Mouse (Mus musculus) thymus, postnatal 0 days (tissue): Measurements from ENCODE around the gene Asic4. TPM values are rescaled to one million over a fixed set of nuclear protein-coding genes. Genes with fewer than 3 reads are reported as not detected.

ENCODE experiments used
- DNase-seq: peaks from one replicate; pipeline ENCODE4 v3.0.0-alpha.2; 2015; ENCODE audit warnings: low spot score
- polyA plus RNA-seq: library from polyadenylated mRNA; unstranded; fragments of >200 nt; fragmentation: Nextera tagmentation; extraction: Ambion mirVana; gene quantifications from 2 replicates; pipeline ENCODE4 v1.2.1, GENCODE M21; 2015

Asic4 gene
- polyA plus RNA-seq, 1 experiment from 2014 or later, result not detected

DNA sequence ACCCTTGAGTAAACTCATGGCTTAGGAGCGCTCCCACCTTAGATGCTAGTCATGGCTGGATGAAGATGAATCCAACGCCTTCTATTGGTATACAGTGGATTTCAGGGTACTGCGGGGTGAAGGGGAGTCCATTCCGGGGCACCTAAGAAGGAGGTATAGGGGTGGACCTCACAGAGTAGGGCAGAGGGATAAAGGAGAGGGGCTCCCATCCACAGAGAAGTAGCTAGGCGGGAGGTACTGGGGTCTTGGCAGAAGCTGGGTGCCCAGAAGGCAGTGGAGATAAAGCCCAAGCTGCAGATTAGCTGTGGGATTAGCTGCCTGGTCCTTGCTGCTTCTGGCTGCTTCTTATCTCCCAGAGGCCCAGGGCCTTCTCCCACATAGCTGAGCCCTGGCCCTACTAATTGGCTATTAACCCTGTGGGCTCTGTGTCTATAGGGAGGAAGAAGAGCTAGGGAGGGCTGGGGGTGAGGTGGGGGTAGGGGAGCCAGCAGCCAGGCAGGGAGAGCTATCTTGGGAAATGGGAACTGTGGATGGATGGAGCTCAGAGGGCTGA is 13.5 kb downstream of the Asic4 start:
- DNase-seq, result no peak

DNA sequence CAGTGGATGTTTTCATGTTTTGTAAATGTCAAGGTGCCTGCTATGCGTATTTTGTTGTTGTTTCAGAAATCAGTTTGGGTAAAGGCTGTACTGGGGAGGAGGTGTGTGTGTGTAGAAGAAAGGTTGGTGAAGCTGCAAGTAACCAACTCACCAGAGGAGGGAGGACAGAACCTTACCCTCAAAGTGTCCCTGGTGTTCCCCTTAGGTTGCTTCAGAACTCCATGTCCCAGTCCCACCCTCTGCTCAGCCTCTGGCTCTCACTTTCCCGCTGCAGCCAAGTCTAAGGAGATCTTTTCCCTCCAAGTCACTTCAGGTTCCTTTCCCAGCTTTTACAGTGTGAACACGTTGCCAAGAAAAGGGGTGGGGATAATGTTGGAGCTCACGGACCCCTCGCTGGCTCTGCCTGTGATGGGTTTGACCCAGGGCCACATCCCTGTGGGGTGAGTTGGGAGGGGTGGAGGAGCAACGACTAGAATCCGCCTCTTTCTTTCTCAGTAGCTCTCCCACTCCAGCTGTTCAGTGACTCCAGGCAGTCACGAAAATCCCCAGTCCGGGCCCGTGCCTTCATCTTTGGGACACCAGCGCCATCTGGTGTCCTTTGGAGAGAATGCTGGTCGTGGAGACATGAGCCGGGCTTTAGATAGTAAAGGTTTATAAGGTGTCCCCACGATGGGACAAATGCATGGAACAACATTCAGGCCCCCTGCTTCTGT is 17.1 kb downstream of the Asic4 start:
- peak; percentile 73 for DNase-seq

DNA sequence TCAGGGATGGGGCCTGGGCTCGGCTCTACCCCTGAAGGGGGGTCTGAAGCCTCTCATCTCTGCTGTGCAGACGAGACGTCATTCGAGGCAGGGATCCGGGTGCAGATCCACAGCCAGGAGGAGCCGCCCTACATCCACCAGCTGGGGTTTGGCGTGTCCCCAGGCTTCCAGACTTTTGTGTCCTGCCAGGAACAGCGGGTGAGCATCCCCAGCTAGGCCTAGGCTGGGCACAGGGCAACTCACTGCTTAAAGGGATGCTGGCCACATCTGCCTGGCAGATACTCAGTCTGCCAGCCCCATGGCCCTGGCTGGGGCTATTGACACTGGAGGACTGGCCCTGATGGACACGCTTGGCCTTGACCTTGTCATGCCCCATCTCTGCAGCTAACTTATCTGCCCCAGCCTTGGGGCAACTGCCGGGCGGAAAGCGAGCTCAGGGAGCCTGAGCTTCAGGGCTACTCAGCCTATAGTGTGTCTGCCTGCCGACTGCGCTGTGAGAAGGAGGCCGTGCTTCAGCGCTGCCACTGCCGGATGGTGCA is 19.1 kb downstream of the Asic4 start:
- DNase-seq, result no peak

DNA sequence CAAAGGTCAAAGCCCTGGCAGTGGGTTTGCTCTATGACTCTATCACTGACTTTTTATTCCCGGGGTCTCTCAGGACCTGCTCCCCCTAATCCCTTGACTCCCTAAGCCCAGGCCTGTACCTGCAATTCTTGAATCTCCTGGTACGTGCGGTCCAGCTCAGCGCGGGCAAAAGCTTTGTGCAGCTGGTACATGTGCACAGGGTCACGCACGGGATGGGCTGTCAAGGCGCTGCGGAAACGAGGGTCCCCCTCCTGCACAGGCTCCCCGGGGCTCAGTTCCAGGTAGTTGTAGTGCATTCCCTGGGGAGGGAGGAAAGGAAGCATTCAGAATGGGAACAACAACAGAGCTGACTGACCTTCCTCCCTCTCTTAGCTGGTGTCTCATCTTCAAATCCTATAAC is 26.2 kb downstream of the Asic4 start:
- no peak for DNase-seq

DNA sequence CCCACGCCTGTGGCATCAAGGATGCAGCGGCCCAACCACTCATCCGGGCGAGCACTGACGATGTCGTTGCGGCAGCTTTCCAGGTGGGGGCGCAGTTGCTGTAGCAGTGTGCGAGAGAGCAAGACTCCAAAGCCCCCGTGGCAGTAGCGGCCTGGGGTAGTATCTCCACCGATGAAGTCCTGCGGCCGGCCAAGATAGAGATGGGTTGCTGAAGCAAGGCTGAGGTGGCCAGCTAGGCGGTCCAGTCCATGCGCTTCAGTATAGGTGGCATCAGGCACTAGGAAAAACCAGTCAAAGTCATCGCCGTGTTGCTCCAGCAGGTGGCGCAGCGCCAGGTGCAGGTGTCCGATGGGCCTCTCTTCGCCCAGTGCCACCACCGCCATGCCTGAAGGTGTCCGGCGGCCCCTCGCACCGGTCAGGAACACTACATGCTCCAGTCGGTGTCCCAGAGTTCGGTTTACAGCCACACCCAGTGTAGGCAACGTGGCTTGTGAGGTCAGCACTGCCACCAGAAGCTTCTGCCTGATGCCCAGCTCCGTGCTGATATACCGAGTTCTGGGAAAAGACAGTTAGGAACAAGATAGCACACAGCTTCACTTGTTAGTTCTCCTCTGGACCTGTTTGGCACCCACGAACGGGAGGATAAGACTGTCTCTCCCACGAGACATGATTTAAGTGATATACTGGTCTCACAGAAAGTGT is 27.2 kb downstream of the Asic4 start:
- DNase-seq, result peak; percentile 65

DNA sequence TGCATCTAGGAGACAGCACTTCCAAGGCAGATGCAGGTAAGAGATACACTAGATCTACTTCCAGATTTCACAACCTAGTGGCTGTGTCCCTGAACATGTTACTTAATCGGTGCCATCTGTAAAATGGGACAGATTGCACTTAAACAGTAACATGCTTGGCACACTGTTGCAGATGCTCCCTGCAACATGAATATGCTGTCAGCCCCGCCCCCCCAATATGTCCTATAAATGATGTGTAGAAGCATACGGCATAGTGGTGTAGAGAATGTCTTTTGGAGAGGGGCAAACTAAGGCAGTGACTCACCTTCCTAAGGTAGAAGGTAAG is 27.7 kb downstream of the Asic4 start:
- DNase-seq, result no peak

DNA sequence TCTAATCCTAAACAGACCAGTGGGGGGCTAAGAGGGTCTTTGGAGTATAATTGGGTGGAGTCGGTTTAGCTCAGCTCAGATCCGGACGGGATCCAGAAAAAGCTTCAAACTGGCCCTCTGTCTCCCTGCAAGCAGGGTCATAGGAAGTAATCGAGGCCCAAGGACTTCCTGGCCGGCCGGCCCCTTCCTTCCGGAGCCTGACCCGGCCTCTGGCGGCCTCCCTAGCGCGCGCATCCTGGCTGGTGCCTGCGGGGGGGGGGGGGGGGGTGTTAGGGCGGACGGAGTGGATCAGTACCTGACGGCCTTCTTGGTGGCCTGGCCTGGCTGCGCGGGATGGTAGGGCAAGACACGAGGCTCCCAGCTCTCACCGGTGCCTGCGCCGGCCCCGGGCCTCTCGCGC is 28.3 kb downstream of the Asic4 start:
- DNase-seq, result no peak

DNA sequence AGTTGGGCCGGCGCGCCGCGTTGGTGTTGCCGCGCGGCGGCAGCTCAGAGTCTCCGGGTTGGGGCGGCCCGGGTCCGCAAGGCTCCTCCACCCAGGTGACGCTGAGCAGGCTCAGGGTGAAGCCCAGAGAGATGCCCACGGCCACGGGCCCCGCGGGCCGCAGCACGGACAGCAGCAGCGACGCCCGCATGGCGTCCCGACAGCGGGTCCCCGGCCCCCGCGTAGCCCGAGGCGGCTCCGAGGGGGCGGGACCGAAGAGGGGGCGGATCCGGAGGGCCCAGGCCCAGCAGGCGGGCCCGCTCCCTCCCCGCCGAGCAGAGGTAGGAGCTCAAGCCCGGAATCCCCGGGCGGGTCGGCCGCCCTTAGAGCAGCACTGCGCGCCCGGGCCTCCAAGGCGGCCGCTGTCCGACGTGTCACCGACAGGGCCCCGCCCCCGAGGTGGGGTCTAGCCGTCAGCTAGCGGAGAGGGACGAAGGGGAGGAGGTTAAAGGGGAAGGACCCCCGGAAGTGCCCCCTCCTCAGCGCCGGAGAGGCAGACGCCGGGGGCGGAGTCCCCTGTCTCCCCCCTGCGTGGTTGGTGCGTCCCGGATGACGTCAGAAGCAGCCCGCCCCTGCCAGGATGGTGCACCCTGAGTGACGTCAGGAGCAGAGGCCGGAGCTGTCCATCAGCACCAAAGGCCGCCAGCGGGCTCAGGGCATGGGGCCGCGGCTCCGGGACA is 28.8 kb downstream of the Asic4 start, which contains the start of the genes Chpf and Tmem198:
Chpf (minus strand) TSS at position 392 of the 719 bp plus-strand sequence.
Tmem198 (plus strand) TSS at position 617 of the 719 bp plus-strand sequence.
- peak; percentile 93 for DNase-seq

DNA sequence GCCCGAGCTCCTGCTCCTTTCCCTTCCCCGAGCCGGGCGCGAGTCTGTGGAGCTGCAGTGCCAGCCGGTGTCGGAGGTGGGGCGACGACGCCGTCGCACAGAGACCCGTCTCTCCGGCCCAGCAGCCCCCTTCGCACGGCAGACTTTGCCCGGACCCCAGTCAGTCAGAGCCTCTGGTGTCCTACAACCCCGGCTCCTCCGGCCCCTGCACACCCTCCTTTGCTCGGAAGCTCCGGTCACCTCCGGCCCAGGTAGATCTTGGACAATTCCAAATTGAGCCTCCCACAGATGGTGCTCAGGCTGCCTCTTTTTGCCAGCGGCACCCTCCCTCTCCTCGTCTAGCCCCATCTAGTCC is 29.4 kb downstream of the Asic4 start:
- DNase-seq, result no peak

DNA sequence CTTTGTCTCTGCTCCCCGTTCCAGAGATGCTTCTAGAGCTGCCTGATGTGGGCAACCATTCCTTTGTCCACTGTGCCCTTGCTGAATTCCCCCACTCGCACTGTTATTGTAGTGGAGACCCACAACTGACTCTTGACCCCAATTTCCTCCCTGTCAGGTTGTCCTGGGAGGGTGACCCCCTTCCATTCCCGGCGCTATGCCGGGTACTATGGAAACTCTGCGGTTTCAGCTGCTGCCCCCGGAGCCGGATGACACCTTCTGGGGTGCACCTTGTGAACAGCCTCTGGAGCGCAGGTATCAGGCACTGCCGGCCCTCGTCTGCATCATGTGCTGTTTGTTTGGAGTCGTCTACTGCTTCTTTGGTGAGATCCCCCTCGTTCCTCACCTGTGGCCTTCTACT is 29.8 kb downstream of the Asic4 start:
- no peak for DNase-seq

DNA sequence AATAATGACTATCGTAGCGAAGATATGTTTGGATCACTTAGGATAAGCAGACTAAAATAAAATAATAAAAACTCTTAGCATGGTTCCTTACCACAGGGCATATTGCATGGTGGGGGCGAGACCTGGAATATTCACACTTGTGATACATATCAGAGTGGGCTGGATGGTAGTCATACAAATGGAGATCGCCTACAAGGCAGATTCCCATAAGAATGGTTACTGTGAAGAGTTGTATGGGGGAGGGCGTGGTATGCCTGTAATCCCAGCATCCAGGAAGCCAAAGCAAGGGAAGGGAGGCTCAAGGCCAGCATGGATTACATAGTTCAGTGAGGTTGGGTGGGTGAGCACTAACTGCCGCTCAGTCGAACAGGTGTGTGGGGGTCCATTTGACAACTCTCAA is 30.5 kb downstream of the Asic4 start:
- DNase-seq, result no peak

DNA sequence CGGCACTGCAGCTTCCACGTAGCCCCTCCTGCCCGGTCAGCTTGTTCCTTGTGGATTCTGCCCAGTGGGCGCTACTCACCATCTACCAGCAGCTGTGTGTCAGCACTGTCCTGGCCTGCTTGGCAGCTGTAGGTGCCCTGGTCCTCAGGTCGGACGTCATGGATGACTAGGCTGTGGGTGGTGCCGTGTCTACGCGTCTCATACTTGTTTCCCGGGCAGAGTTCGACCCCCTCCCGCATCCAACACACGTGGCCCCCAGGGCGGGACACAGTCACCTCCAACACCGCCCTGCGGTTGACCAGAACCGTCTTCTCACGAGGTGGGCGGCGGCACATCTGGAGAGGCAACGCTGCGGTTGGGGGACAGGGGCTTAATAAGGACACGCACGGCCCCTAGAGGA is 36.3 kb downstream of the Asic4 start:
- no peak for DNase-seq

DNA sequence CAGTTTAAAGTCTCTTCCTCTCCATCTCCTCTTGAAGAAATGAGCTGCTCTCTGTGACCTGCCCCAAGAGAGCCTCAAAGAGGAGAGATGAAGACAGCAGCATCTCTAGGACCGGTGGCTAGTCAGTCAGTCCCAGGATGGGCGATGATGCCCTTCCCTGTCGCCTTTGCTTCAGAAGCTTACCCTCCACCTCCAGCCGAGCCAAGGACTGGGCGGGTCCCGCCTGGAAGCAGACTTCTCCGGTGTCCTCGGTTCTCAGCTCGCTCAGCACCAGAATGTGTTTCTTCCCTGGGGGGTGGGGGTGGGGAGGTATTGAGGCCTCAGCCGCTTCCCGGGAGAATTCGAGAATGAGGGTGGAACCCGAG is 36.8 kb downstream of the Asic4 start:
- DNase-seq, result no peak

DNA sequence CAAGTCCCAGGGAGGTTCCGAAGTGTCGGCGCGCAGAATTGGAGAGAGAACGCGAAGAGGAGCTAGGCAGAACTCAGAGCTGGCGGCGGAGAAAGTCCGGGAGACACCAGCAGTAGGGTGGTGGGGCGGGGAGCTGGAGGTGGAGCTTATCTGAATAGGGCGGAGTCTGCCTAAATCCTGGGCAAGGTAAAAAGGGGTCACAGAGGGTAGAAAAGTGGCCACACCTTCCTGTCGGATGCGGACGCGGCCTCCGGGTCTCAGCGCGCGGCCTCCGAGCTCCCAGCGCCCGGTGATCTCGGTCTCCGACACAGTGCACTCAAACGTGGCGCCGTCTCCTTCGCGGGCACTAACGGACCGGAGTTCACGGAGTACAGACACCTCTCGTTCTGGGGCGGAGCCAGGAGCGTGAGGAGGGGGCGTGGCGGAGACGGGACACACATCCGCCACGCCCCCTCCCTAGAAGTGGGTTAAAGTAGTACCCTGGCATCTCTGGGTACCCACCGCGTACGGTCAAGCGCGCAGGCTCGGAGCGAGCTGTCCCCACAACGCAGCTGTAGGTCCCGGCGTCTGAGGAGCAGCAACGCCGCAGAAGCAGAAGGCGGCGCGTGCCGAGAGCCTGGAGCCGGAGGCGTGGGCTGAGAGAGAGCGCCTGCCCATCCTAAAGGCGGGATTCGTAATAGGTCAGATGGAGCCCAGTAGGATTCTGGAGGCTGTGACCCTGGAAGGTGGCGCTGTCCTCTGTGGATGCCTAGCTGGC is 37.3 kb downstream of the Asic4 start:
- DNase-seq, result peak; percentile 43

DNA sequence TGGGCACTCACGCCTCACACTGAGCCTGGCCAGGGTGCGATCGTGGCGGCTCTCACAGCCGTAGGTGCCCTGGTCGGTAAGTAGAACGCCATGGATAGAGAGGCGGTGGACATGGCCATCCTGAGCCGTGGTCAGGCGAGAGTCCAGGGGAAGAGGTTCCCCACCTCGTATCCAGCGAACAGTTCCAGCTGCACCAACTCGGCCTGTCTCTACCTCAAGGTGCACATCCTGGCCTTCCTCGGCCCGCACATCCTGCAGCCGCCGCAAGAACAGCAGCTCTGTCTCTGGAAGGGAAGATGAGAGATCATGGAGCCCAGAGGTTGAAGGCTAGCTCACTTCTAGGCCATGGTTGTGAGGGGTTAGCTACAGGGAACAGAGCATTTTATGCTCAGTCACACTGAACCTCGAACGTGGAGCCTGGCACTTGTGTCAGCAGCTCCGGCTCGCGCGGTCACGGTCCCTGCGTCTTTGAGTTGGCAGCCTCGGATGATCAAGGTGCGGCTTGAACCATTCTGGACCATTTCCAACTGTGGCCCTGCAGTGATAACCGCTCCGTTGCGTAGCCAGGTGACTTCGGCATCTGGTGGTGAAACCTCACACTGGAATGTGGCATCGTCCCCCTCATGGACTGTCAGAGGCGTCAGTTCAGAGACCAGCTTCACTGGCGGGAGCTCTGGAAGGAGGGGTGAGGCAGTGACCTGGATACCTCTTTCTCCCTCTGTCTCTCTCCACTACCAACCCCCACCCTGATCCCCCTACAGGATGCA is 40.7 kb downstream of the Asic4 start:
- DNase-seq, result no peak

DNA sequence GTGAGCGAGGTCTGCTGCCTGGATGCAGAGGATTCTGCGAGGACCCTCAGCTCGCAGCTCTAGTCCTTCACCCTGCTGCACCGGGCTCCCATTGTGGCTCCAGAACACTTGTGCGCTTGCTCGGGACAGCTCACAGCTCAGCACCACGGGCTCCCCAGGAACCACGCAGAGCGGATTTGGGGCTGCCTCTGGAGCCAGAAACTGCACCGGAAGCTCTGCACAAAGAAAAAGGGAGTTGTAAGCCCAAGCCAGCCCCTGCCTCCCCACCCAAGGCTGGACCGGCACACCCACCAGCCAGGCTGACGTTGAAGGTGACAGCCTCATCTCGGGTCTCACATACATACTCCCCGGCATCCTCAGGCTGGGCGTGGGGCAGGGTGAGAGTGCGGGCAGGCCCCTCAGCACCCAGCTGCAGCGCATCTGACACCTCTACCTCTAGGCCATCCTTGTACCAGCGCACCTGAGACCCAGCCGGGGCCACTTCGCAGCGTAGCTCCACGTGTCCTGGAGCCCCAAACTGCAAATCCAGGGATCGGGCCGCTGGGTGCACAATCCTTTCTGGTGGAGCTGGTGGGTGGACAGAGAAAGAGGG is 42.4 kb downstream of the Asic4 start:
- DNase-seq, result no peak

DNA sequence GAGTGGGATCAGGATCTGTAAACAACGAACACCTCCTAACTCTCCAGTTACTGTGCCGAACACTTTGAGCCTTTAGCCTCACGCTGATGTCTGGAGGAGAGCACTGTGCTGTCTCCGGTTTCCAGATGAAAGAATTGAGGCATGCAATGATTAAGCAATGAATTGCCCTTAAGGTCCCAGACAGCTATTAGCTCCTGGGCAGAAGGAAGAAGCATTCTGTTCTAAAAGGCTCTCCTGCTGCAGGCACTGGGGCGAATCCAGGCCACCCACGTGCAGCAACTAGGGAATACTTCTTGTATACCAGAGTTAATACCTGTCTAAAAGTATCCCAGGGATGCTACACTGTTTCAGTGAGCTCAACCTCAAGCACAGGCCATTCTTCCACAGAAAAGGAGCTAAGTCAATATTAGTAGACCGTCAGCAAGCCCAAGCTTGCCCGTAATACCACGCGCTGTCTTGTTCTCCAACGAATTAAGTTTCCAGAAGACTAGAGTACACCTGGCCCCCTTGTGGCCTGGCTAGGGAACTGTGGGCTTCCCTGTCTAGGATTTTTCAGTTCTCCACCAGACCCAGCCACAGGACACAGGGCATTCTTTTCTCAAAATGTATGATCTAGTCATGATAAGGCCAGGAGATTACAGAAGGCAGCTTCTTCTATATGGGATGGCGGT is 44.8 kb downstream of the Asic4 start:
- DNase-seq, result no peak

DNA sequence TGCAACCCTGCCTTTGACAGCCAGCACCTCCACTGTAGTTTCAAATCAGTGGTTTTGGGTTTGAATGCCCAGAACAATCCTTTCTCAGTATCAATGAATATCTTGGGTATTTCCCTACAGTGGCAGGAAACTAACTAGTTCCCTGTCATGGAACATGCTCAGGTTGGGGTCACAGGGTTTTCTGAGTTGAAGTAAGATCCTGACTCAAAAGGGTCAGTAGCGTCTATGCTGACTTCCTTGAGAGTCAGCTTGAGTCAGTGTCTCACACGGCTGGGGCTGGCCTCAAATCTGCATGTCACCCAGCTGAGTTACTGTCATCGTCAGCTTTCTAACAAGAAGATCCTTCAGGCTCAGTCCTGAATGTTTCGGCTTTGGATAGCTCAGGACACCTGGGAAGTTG is 48.7 kb downstream of the Asic4 start:
- no peak for DNase-seq

DNA sequence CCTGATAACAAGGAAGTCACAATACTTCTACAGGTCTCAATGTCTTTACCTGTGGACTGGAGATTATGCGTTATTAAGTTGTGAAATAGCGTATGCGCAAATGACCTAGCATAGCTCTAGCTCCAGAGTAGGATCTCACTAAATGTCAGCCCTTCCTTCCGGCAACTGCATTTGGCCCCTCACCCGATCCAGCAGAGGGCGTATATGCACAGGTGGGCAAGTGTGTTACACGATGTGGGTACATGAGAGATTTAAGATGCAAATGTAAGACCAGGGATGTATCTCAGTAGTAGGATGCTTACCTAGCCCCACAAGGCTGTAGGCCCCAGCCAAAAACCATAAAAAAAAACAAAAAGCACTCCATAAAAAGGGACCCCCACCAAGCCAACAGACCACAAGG is 49.2 kb downstream of the Asic4 start:
- DNase-seq, result no peak

DNA sequence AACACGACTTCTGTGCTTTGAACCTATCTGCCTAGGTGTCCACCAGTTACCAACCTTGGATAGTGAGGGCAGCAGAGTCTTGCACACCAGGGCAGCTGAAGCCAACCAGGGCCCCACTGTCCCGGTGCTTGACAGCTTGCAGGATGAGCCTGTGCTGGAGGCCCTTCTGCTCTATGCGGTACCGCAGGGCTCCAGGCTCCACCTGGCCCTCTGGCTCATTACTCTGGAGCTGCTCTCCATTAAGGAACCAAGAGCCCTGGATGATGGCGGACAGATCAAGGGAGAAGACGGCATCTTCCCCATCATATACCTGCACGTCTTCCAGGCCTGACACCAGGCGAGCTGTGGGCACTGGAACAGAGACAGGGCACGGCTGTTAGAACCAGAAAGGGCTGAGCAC is 51.7 kb downstream of the Asic4 start:
- DNase-seq, result no peak
